11 mouse cellular contexts compared by ENCODE assay signal in genomic region chr7:73745903-73746302, GRCm38 (mm10). TPM values are rescaled to one million over a fixed set of nuclear protein-coding genes. Genes with fewer than 3 reads are reported as not detected.
A peak's percentile ranks its signal among the peaks of the same experiment; 100 is the strongest.
DNase-seq lines count a peak whose midpoint lies in the region; ATAC-seq and TF ChIP-seq lines count a peak whose summit lies in the region.
"Had no signal": no experiment of that assay in that cellular context is flagged by ENCODE, and none has a peak within 500 bp of the region (broad histone marks: within the 10 kb centered on the region; RNA-seq: fewer than 3 reads in every experiment).

No protein-coding gene starts in this region.

- H3K36me3 ChIP-seq in heart, embryonic 10.5 days = no peaks in the 10 kb centered on the region
- no peaks in the 10 kb centered on the region for H3K36me3 ChIP-seq in heart, postnatal 0 days (replicated peaks; ENCODE audit: control insufficient read depth, insufficient read depth, low read length)
- no peaks in the 10 kb centered on the region for H3K36me3 ChIP-seq in lung, embryonic 16.5 days (ENCODE audit: control insufficient read depth, insufficient read depth, low read length)
- H3K36me3 ChIP-seq: G1E; neural tube, embryonic 12.5 days had no signal

- no peak overlapping the region for H3K4me3 ChIP-seq in heart, embryonic 10.5 days
- no peak overlapping the region for H3K4me3 ChIP-seq in heart, postnatal 0 days (ENCODE audit: low read depth, low read length)
- no peak overlapping the region for H3K4me3 ChIP-seq in lung, embryonic 16.5 days (ENCODE audit: low read length)
- H3K4me3 ChIP-seq: neural tube, embryonic 12.5 days had no signal

- H3K9ac ChIP-seq in heart, postnatal 0 days (replicated peaks; ENCODE audit: low read depth, low read length) = no peak overlapping the region
- no peak overlapping the region for H3K9ac ChIP-seq in lung, embryonic 16.5 days (ENCODE audit: low read length)
- H3K9ac ChIP-seq: neural tube, embryonic 12.5 days had no signal

- ATAC-seq in heart, postnatal 0 days (ENCODE audit: insufficient read depth, low read depth) = no peak
- peak; percentile 19; the same call in 1 of the 2 replicates for ATAC-seq in lung, embryonic 16.5 days (ENCODE audit: low read depth)

- H3K27ac ChIP-seq in heart, embryonic 10.5 days = no peak overlapping the region
- H3K27ac ChIP-seq in heart, postnatal 0 days (ENCODE audit: low read depth) = peak overlapping the region; percentile 49
- H3K27ac ChIP-seq in lung, embryonic 16.5 days (ENCODE audit: low read length) = peak overlapping the region; percentile 89
- H3K27ac ChIP-seq: neural tube, embryonic 12.5 days had no signal

- peaks cover 32% of the 10 kb centered on the region for H3K4me1 ChIP-seq in heart, embryonic 10.5 days
- peaks cover 20% of the 10 kb centered on the region; the same call in 1 of the 2 replicates for H3K4me1 ChIP-seq in heart, postnatal 0 days (ENCODE audit: control insufficient read depth, insufficient read depth)
- peaks cover 15% of the 10 kb centered on the region for H3K4me1 ChIP-seq in lung, embryonic 16.5 days (replicated peaks; ENCODE audit: control insufficient read depth, insufficient read depth, low read length)

- TF ChIP-seq EP300 in heart, postnatal 0 days (IDR thresholded peaks at IDR 0.05; ENCODE audit: low read depth) = no peak

- peaks cover 12% of the 10 kb centered on the region for H3K27me3 ChIP-seq in heart, embryonic 10.5 days (ENCODE audit: insufficient read depth, poor library complexity, severe bottlenecking)
- H3K27me3 ChIP-seq in heart, postnatal 0 days (ENCODE audit: control insufficient read depth, insufficient read depth, low read length) = no peaks in the 10 kb centered on the region; the same call in 1 of the 2 replicates
- H3K27me3 ChIP-seq in lung, embryonic 16.5 days (ENCODE audit: control insufficient read depth, insufficient read depth, low read depth, low read length) = peaks cover 3% of the 10 kb centered on the region; the same call in 1 of the 2 replicates

- no peak for TF ChIP-seq CTCF in heart, postnatal 0 days (IDR thresholded peaks at IDR 0.05; ENCODE audit: low read depth)

- no peaks in the 10 kb centered on the region for H3K9me3 ChIP-seq in heart, embryonic 10.5 days
- H3K9me3 ChIP-seq in heart, postnatal 0 days (replicated peaks; ENCODE audit: control insufficient read depth, low read length) = no peaks in the 10 kb centered on the region
- H3K9me3 ChIP-seq in lung, embryonic 16.5 days (ENCODE audit: control insufficient read depth, low read length) = no peaks in the 10 kb centered on the region
- H3K9me3 ChIP-seq: G1E; neural tube, embryonic 12.5 days had no signal

- 79% methylated on average over 5 of the region's 5 CpGs for WGBS in heart, embryonic 10.5 days
- WGBS in heart, postnatal 0 days = 31% methylated on average over 5 of the region's 5 CpGs
- WGBS in lung, embryonic 16.5 days = 37% methylated on average over 5 of the region's 5 CpGs

- DNase-seq in heart, adult 18-20 months = peak; percentile 47 to 57
- DNase-seq in heart, embryonic 10.5 days (ENCODE audit: low spot score) = no peak
- DNase-seq in brain, adult 2 months (ENCODE audit: low read depth, low spot score) = peak; percentile 57
- DNase-seq in heart, postnatal 0 days (ENCODE audit: low spot score) = peak; percentile 41
- no peak for DNase-seq in ovary, postnatal 36 days (ENCODE audit: low spot score)
- DNase-seq in cerebellum, postnatal 25 days = no peak
- no peak for DNase-seq in embryo, embryonic 11 days
- DNase-seq: right cerebral cortex, adult 18-20 months had no signal

- no peak overlapping the region for H3K4me2 ChIP-seq in heart, postnatal 0 days (ENCODE audit: low read depth, low read length)
- peak overlapping the region; percentile 19; the same call in 1 of the 2 replicates for H3K4me2 ChIP-seq in lung, embryonic 16.5 days (ENCODE audit: low read depth, low read length)
- H3K4me2 ChIP-seq: neural tube, embryonic 12.5 days had no signal

RNA-seq across cellular contexts. Expression of gene Fam174b, which starts 5.8 kb away (rescaled TPM):
- total RNA-seq in heart, adult 18-20 months (2021) = 100 to 1,000 TPM; 187 to 201 TPM
- polyA plus RNA-seq in heart, embryonic 10.5 days (2016; fragmentation: Nextera tagmentation; extraction: Ambion mirVana) = 21.0 and 24.1 TPM in 2 replicates
- 94.7 and 105 TPM in 2 replicates for total RNA-seq in heart, postnatal 0 days (2014; rRNA removed; ENCODE audit: low replicate concordance)
- 72.9 and 81.0 TPM in 2 replicates for polyA plus RNA-seq in heart, postnatal 0 days (2015; fragmentation: Nextera tagmentation; extraction: Ambion mirVana)
- 63.4 and 65.6 TPM in 2 replicates for polyA plus RNA-seq in lung, embryonic 16.5 days (2015; fragmentation: Nextera tagmentation; extraction: Ambion mirVana)

Comparison
In these comparisons a context has a peak if more than half of its experiments do, and no peak if none do; other contexts are left out.
1. DNase-seq: peak in heart, adult 18-20 months (2 of 2), brain, adult 2 months (single experiment) and heart, postnatal 0 days (single experiment); none in heart, embryonic 10.5 days (single experiment), ovary, postnatal 36 days (single experiment), cerebellum, postnatal 25 days (0 of 2) and embryo, embryonic 11 days (single experiment).